Mouse (Mus musculus) gastrocnemius, postnatal 14 days (tissue): ENCODE measurements at regions not wholly inside any gene's neighbourhood (a gene's known extent, or its start where the extent isn't known, plus 50 kb on each side); places are given as distances from the start of the nearest gene placed in this dataset.

ENCODE experiments used
- DNase-seq: peaks from one replicate; pipeline ENCODE4 v3.0.0; 2021; ENCODE audit warnings: mixed read lengths
- intact Hi-C: fragments of 180-260 bp; cut with DNase I; formaldehyde crosslinking; loops from one replicate; pipeline ENCODE4 v1.15.1; 2025; ENCODE audit warnings: low total_unique reads

- intact Hi-C loops: no loop called here
- DNase-seq: no peak
Observed at GRCm38 (mm10) chr3:66535786-66536529, 239.3 kb upstream of the Veph1 start.

GRCm38 (mm10) chr3:66519925-66520324 is 223.3 kb upstream of the Veph1 start:
- intact Hi-C loops: no loop called here
- DNase-seq: no peak

GRCm38 (mm10) chr3:66518289-66518688 is 221.7 kb upstream of the Veph1 start:
- no peak for DNase-seq
- intact Hi-C loops: no loop called here

- peak; percentile 15 for DNase-seq
- intact Hi-C loops: no loop called here
Observed at GRCm38 (mm10) chr3:66515773-66516406, 219.3 kb upstream of the Veph1 start.

GRCm38 (mm10) chr3:66514587-66514986 is 217.9 kb upstream of the Veph1 start:
- intact Hi-C loops: no loop called here
- no peak for DNase-seq

- intact Hi-C loops: no loop called here
Observed at GRCm38 (mm10) chr3:66512408-66512807, 215.8 kb upstream of the Veph1 start.

GRCm38 (mm10) chr3:66510455-66510854 is 213.8 kb upstream of the Veph1 start:
- intact Hi-C loops: no loop called here

More at GRCm38 (mm10) chr3:66512408-66512807, 215.8 kb upstream of the Veph1 start:
- DNase-seq: no peak

GRCm38 (mm10) chr3:66506125-66506524 is 209.5 kb upstream of the Veph1 start:
- no peak for DNase-seq
- intact Hi-C loops: no loop called here

More at GRCm38 (mm10) chr3:66510455-66510854, 213.8 kb upstream of the Veph1 start:
- no peak for DNase-seq

- no peak for DNase-seq
- intact Hi-C loops: no loop called here
Observed at GRCm38 (mm10) chr3:66505476-66506076, 208.9 kb upstream of the Veph1 start.

- intact Hi-C loops: no loop called here
- DNase-seq: no peak
Observed at GRCm38 (mm10) chr3:66504717-66505116, 208.1 kb upstream of the Veph1 start.

GRCm38 (mm10) chr3:66503615-66504014 is 207.0 kb upstream of the Veph1 start:
- DNase-seq: no peak
- intact Hi-C loops: no loop called here

- DNase-seq: no peak
- intact Hi-C loops: no loop called here
Observed at GRCm38 (mm10) chr3:66501865-66502264, 205.2 kb upstream of the Veph1 start.

- DNase-seq: no peak
- intact Hi-C loops: no loop called here
Observed at GRCm38 (mm10) chr3:66494442-66495113, 197.9 kb upstream of the Veph1 start.

- intact Hi-C loops: no loop called here
- DNase-seq: no peak
Observed at GRCm38 (mm10) chr3:66490696-66491357, 194.2 kb upstream of the Veph1 start.

- DNase-seq: no peak
- intact Hi-C loops: no loop called here
Observed at GRCm38 (mm10) chr3:66488724-66489123, 192.1 kb upstream of the Veph1 start.

- no peak for DNase-seq
- intact Hi-C loops: no loop called here
Observed at GRCm38 (mm10) chr3:66486658-66487057, 190.0 kb upstream of the Veph1 start.

- no peak for DNase-seq
Observed at GRCm38 (mm10) chr3:66486184-66486583, 189.5 kb upstream of the Veph1 start.

GRCm38 (mm10) chr3:66480718-66481117 is 184.1 kb upstream of the Veph1 start:
- DNase-seq: no peak
- intact Hi-C loops: no loop called here

More at GRCm38 (mm10) chr3:66486184-66486583, 189.5 kb upstream of the Veph1 start:
- intact Hi-C loops: no loop called here

GRCm38 (mm10) chr3:66479266-66479665 is 182.6 kb upstream of the Veph1 start:
- intact Hi-C loops: no loop called here
- DNase-seq: peak; percentile 43

- intact Hi-C loops: no loop called here
- DNase-seq: no peak
Observed at GRCm38 (mm10) chr3:66466321-66466720, 169.7 kb upstream of the Veph1 start.
